Mouse (Mus musculus) spleen, adult 2 months (tissue): ENCODE data around the gene Slc35f6.

ENCODE experiments used
- CTCF ChIP-seq: fragments of 200-500 bp; IDR thresholded peaks from 2 replicates; pipeline ENCODE4 v1.5.1; 2011; ENCODE audit warnings: mild to moderate bottlenecking, inconsistent platforms; ENCODE audit not compliant: insufficient read depth, insufficient read length, insufficient replicate concordance; ENCODE audit errors: extremely low read depth
- POLR2A ChIP-seq: fragments of 200-500 bp; IDR thresholded peaks from 2 replicates; pipeline ENCODE4 v1.6.1; 2011; ENCODE audit warnings: low read depth, low read length, inconsistent platforms

GRCm38 (mm10) chr5:30660813-30661212, 13.1 kb downstream of the Slc35f6 start:
- TF ChIP-seq CTCF (no peak), POLR2A (no peak)
